Mouse (Mus musculus) G1E (cell line): ENCODE measurements around the gene Plxdc2.

ENCODE experiments used
- CTCF ChIP-seq: IDR thresholded peaks from 2 replicates; pipeline ENCODE4 v1.5.1; 2012; ENCODE audit warnings: low read depth, low read length, inconsistent platforms, mixed read lengths
- GATA2 ChIP-seq: IDR thresholded peaks from 2 replicates; pipeline ENCODE4 v1.6.1; 2012; ENCODE audit warnings: low read depth, low read length, inconsistent platforms, borderline replicate concordance
- POLR2AphosphoS5 ChIP-seq: IDR thresholded peaks from 2 replicates; pipeline ENCODE4 v1.6.1; 2012; ENCODE audit warnings: low read depth, low read length, inconsistent platforms; ENCODE audit not compliant: insufficient replicate concordance

DNA sequence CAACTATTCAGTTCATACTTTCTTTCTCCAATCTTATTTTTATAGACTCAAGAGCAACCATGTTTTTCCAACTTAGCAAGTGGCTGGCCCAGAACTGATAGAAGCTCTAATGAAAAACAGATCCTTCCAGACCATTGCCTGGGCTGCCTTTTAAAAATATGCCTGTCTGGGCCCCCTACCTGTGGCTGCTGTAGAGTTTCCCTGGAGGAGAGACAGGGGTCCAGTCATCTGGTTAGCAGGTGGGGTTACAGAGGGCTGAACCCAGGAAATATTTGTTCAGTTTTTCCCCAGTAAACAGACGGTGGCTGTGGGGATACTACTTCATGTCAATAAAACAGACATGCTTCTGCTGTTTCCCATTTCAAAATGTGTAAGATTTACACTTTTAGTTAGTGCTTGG is 222.0 kb downstream of the Plxdc2 start:
- no peak for TF ChIP-seq GATA2
- TF ChIP-seq POLR2AphosphoS5: no peak
- TF ChIP-seq CTCF: no peak
